Mouse (Mus musculus): ENCODE data around the gene Pih1d1. TPM values are rescaled to one million over a fixed set of nuclear protein-coding genes. Genes with fewer than 3 reads are reported as not detected.

Pih1d1 gene
- polyA plus RNA-seq, 1 experiment from 2014 or later: 51.7 TPM

DNA sequence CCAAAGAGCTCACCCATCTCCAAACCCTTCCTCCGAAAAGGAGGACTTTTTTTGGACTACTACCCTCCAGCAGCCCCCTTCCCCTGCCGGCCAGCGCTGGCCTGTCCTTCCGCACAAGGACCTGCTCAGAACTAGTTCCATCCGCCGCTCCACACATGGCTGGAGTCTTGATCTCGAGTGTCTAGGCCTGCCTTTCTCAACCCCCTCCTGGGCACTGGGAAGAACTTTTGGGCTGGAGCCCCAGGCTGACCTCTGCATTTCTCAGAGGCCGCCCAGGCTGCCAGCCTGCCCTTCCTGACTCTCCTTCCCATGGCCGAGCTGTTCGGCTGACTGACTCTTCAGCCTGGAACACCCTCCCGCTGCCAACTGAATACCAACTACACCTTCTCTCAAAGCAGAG lies 28.5 kb downstream of the Pih1d1 start:
- H3K4me3 ChIP-seq (replicated peaks): peak overlapping the region; percentile 42
- no peak for ATAC-seq (ENCODE audit: low read depth)
- 18% methylated on average over 11 of the region's 11 CpGs for WGBS (ENCODE audit: insufficient replicate concordance)

DNA sequence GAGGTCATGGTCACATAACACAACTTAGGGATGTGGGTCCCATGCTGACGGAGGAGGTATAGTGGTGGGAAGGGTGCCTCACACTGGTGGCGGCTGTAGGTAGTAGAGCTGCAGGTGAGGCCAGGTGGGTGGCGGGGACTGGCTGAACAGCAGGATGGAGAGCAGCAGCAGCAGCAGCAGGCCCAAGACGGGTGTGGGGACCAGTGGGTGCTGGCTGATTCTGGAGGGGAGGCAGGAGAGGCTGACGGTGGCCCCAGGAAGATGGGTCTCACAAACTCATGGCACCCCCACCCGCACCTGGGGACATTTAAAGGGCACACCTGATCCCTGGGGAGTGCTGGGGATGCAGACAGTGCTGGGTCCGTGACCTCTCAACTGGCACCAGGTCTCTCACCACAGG lies 29.6 kb downstream of the Pih1d1 start:
- H3K27me3 ChIP-seq: peaks cover 98% of the 10 kb centered on the region
- H3K9ac ChIP-seq: no peak overlapping the region
- ATAC-seq (ENCODE audit: low read depth): no peak
- DNase-seq: no peak
- 54% methylated on average over 7 of the region's 7 CpGs for WGBS (ENCODE audit: insufficient replicate concordance)
- H3K27ac ChIP-seq: no peak overlapping the region
- H3K36me3 ChIP-seq: no peaks in the 10 kb centered on the region
- peaks cover 17% of the 10 kb centered on the region for H3K4me1 ChIP-seq (replicated peaks)
- H3K4me3 ChIP-seq (replicated peaks): no peak overlapping the region
- H3K9me3 ChIP-seq (replicated peaks): no peaks in the 10 kb centered on the region
- H3K4me2 ChIP-seq: no peak overlapping the region

More for the DNA sequence above, 28.5 kb downstream of the Pih1d1 start:
- DNase-seq: no peak
- Histone ChIP-seq H3K36me3 (no peaks in the 10 kb centered on the region), H3K4me1 (replicated peaks) (peaks cover 17% of the 10 kb centered on the region), H3K27me3 (peaks cover 99% of the 10 kb centered on the region), H3K9me3 (replicated peaks) (no peaks in the 10 kb centered on the region), H3K27ac (no peak overlapping the region), H3K4me2 (peak overlapping the region; percentile 64), H3K9ac (no peak overlapping the region)

DNA sequence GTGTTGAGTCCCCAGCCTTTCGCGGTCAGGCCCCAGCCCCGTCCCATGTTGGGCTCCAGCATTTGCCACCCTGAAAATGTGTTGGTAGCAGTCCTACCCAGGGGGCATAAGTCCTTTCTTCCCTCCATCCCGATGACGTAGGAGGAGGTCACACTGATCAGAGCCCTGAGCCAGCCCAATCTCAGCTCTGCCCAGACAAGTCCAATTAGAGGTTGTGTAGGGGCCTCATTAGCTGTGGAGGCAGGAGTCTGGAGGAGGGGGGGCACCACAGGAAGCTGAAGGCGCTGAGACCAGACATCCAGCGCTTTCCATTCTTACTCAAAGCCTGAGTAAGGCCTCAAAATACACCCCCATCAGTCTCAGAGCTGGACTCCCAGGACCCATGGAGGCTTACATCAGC lies 31.8 kb downstream of the Pih1d1 start:
- H3K27ac ChIP-seq: no peak overlapping the region
- H3K4me2 ChIP-seq: no peak overlapping the region
- peaks cover 17% of the 10 kb centered on the region for H3K4me1 ChIP-seq (replicated peaks)
- whole genome bisulfite sequencing (ENCODE audit: insufficient replicate concordance): 54% methylated on average over 7 of the region's 7 CpGs
- no peaks in the 10 kb centered on the region for H3K36me3 ChIP-seq
- no peak overlapping the region for H3K9ac ChIP-seq
- ATAC-seq (ENCODE audit: low read depth) (no peak), DNase-seq (no peak)
- peaks cover 98% of the 10 kb centered on the region for H3K27me3 ChIP-seq
- no peaks in the 10 kb centered on the region for H3K9me3 ChIP-seq (replicated peaks)
- no peak overlapping the region for H3K4me3 ChIP-seq (replicated peaks)

DNA sequence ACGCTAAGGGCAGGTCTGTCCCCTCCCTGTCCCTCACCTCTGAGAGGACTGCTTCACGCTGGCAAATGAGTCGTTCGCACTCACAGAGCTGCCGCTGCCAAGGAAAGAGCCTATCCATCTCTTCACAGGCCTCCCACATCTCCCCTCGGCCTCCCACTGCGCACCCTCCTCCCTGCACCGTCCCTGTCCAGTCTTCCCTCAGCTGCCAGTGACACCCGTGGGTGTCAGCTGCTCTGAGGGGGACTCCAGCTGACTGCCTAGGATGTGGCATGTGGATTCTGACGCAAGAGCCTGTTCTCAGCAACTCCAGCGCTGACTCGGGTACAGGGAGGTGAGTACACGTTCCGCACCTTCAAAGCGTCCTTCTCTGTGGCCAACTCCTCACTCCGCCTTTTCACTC lies 35.5 kb downstream of the Pih1d1 start:
- Histone ChIP-seq H3K27me3 (peaks cover 93% of the 10 kb centered on the region), H3K9me3 (replicated peaks) (no peaks in the 10 kb centered on the region), H3K4me3 (replicated peaks) (no peak overlapping the region), H3K27ac (no peak overlapping the region), H3K4me1 (replicated peaks) (no peaks in the 10 kb centered on the region), H3K9ac (no peak overlapping the region), H3K36me3 (no peaks in the 10 kb centered on the region), H3K4me2 (no peak overlapping the region)
- 42% methylated on average over 16 of the region's 16 CpGs for WGBS (ENCODE audit: insufficient replicate concordance)
- no peak for ATAC-seq (ENCODE audit: low read depth)
- DNase-seq: no peak

DNA sequence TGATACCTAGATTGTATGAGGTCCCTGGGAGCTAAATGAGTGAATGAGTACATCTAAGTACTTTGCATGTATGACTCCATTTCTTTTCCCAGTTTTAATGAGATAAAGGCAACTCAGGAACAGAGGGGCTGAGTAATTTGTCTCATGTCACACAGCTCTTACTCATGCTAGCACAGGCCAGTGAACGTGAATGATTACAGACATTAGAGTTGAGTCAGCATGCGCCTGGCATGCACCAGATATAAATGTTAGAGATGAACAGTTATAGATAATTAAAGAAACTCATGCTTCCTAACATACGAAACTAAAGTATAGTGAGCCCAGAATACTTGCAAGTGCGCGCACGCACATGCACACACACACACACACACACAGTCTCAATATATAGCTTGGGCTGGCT lies 36.1 kb downstream of the Pih1d1 start:
- Histone ChIP-seq H3K4me1 (replicated peaks) (no peaks in the 10 kb centered on the region), H3K36me3 (no peaks in the 10 kb centered on the region), H3K4me3 (replicated peaks) (no peak overlapping the region), H3K27me3 (peaks cover 87% of the 10 kb centered on the region), H3K27ac (no peak overlapping the region), H3K4me2 (no peak overlapping the region), H3K9ac (no peak overlapping the region), H3K9me3 (replicated peaks) (no peaks in the 10 kb centered on the region)
- no peak for DNase-seq
- WGBS (ENCODE audit: insufficient replicate concordance): 68% methylated on average over 6 of the region's 6 CpGs
- no peak for ATAC-seq (ENCODE audit: low read depth)

DNA sequence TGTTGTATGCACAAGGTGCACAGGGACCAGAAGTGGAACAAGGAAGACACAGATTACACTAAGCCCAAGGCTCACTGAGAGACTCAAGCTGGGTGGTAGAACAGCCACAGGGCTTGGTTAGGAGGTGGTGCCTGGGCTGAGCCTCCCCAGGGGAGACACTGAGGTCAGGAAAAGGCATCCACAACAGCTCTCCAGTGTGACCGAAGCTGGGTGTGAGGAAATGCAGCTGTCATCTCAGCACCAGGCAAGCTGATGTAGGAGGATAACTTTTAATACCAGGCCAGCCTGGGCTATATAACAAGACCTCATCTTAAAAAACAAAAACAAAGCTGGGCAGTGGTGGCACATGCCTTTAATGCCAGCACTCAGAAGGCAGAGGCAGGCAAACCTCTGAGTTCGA lies 37.1 kb downstream of the Pih1d1 start:
- H3K4me3 ChIP-seq (replicated peaks): no peak overlapping the region
- H3K4me1 ChIP-seq (replicated peaks): no peaks in the 10 kb centered on the region
- DNase-seq (no peak), ATAC-seq (ENCODE audit: low read depth) (no peak)
- H3K4me2 ChIP-seq: no peak overlapping the region
- H3K27me3 ChIP-seq: peaks cover 84% of the 10 kb centered on the region
- H3K36me3 ChIP-seq: no peaks in the 10 kb centered on the region
- no peak overlapping the region for H3K27ac ChIP-seq
- 62% methylated on average over 2 of the region's 2 CpGs for WGBS (ENCODE audit: insufficient replicate concordance)
- no peak overlapping the region for H3K9ac ChIP-seq
- H3K9me3 ChIP-seq (replicated peaks): no peaks in the 10 kb centered on the region

DNA sequence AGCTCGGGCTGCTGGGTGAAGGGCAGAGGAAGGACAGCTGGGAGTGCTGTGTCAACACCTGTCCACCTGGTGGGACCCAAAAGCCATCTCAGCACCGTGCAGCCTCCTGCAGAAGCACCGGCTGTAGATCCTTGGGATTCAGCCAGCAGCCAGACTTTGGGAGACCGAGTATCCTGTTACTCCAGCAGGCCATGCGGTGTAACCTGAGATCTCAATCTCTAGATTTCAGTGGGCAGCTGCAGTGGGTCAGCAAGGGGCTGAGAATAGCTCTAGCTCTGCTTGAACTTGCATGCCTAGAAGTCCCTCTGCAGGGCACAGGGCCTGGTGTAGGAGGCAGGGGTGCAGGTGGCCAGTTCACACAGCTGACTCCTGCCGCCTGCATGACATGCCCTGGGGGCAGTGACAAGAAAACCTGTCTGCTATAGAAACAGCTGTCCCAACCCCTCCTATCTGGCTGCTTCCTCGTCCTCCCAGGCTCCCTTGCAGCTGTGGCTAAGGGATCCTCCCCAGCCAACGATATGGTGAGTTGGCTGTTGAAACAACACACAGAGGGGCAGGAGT lies 37.8 kb downstream of the Pih1d1 start:
- Histone ChIP-seq H3K4me2 (no peak overlapping the region), H3K4me1 (replicated peaks) (no peaks in the 10 kb centered on the region), H3K9me3 (replicated peaks) (no peaks in the 10 kb centered on the region), H3K27ac (no peak overlapping the region), H3K27me3 (peaks cover 81% of the 10 kb centered on the region), H3K4me3 (replicated peaks) (no peak overlapping the region), H3K9ac (no peak overlapping the region), H3K36me3 (no peaks in the 10 kb centered on the region)
- 19% methylated on average over 8 of the region's 8 CpGs for WGBS (ENCODE audit: insufficient replicate concordance)
- no peak for DNase-seq
- no peak for ATAC-seq (ENCODE audit: low read depth)

DNA sequence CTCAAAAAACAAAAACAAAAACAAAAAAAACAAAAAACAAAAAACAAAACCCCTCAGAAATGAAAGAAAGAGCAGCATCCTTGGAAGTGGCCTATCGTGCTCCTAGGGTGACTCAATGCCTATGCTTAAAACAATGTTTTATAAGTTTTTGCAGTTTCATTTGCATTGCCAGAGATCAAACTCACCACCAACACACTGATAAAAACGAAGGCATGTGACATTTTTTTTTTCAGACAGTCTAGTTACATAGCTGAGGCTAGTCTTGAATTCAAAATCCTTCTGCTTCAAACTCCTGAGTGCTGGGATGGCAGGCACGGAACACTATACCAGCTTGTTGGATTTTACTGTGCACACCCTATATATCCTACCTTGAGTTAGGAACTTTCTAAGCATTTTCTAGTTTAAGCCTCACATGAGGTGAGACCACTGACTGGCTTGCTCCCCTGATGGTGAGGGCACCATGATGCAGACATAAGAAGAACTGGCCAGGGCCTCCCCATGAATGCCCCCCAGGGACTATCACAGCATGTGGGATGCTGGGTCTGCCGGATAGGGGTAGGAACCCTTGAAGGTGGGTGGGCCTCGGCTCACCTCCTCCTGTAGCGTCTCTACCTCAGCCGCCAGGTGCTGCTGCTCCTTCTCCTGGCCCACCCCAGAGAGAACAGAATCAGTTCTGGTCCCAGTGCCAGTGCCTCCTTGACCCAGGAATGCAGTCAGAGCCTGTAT lies 38.6 kb downstream of the Pih1d1 start:
- no peak overlapping the region for H3K4me3 ChIP-seq (replicated peaks)
- no peak overlapping the region for H3K9ac ChIP-seq
- WGBS (ENCODE audit: insufficient replicate concordance): 70% methylated on average over 7 of the region's 7 CpGs
- ATAC-seq (ENCODE audit: low read depth): no peak
- H3K27ac ChIP-seq: no peak overlapping the region
- no peaks in the 10 kb centered on the region for H3K36me3 ChIP-seq
- no peak for DNase-seq
- H3K9me3 ChIP-seq (replicated peaks): no peaks in the 10 kb centered on the region
- peaks cover 82% of the 10 kb centered on the region for H3K27me3 ChIP-seq
- H3K4me2 ChIP-seq: no peak overlapping the region
- no peaks in the 10 kb centered on the region for H3K4me1 ChIP-seq (replicated peaks)

DNA sequence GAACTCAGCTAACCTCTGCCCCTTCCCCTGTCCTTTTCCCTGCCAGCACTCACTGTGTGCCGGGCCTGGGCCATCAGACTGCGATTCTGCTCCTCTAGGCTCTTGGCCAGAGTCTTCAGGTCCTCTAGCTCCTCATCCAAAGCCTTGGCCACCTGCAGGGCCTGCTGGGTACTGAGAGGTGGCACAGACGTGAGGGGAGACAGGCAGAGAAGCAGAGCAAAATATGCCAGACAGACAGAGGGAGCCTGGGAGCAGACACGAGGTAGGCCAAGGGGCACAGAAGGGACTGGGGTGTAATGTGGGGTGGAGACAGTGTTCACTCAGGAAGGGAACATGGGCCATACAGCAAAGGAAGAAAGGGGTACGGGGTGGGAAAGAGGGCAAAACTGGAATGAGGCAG lies 39.3 kb downstream of the Pih1d1 start:
- Histone ChIP-seq H3K36me3 (no peaks in the 10 kb centered on the region), H3K27ac (no peak overlapping the region), H3K9ac (no peak overlapping the region), H3K4me3 (replicated peaks) (no peak overlapping the region), H3K4me1 (replicated peaks) (no peaks in the 10 kb centered on the region), H3K27me3 (peaks cover 78% of the 10 kb centered on the region), H3K9me3 (replicated peaks) (no peaks in the 10 kb centered on the region), H3K4me2 (no peak overlapping the region)
- DNase-seq (no peak), ATAC-seq (ENCODE audit: low read depth) (no peak)
- WGBS (ENCODE audit: insufficient replicate concordance): 49% methylated on average over 5 of the region's 5 CpGs

DNA sequence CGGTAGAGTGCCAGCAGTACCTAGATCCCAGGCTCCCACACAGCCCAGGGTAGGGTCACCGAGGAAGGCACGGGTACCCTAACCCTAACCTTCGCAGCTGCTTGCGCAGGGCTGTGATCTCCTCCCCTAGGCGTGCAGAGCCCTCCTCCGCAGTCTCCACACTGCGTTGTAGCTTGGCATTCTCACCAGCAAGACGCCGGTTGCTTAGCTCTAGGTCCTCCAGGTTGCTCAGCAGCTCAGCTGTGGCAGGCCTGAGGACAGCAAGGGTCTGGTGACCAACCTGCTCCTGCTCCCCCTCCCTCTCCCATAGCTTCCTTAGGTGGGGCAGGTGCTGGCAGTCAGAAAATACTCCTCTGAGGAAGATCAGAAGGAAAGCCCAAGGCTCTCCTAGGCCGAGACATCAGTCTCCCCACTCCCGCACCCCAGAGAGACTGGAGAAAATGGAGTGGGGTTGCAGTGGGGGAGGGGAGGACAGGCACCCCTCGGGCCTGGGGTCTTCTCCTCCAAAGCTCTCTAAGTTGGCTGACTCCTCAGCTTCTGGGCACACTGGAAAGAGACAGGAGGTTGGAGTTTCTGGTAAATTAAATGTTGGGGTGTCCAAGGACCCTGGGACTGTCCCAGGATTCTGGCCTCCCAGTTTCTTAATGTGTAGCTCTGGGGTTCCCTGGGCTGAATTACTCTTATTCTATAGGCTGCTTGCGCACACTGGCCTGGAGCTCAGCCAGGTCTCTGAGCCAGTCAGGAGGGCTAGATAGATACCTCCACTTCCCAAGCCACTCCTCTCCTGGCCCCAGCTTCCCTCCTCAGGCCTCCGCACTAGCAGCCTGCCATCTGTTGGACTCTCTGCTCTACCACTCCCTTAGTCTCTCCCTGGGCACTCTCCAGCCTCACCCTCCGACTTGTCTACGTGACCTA lies 40.0 kb downstream of the Pih1d1 start:
- DNase-seq (no peak), ATAC-seq (ENCODE audit: low read depth) (no peak)
- H3K4me2 ChIP-seq: no peak overlapping the region
- WGBS (ENCODE audit: insufficient replicate concordance): 59% methylated on average over 17 of the region's 17 CpGs
- H3K9ac ChIP-seq: no peak overlapping the region
- no peaks in the 10 kb centered on the region for H3K4me1 ChIP-seq (replicated peaks)
- no peaks in the 10 kb centered on the region for H3K36me3 ChIP-seq
- H3K27ac ChIP-seq: no peak overlapping the region
- no peak overlapping the region for H3K4me3 ChIP-seq (replicated peaks)
- no peaks in the 10 kb centered on the region for H3K9me3 ChIP-seq (replicated peaks)
- H3K27me3 ChIP-seq: peaks cover 78% of the 10 kb centered on the region

DNA sequence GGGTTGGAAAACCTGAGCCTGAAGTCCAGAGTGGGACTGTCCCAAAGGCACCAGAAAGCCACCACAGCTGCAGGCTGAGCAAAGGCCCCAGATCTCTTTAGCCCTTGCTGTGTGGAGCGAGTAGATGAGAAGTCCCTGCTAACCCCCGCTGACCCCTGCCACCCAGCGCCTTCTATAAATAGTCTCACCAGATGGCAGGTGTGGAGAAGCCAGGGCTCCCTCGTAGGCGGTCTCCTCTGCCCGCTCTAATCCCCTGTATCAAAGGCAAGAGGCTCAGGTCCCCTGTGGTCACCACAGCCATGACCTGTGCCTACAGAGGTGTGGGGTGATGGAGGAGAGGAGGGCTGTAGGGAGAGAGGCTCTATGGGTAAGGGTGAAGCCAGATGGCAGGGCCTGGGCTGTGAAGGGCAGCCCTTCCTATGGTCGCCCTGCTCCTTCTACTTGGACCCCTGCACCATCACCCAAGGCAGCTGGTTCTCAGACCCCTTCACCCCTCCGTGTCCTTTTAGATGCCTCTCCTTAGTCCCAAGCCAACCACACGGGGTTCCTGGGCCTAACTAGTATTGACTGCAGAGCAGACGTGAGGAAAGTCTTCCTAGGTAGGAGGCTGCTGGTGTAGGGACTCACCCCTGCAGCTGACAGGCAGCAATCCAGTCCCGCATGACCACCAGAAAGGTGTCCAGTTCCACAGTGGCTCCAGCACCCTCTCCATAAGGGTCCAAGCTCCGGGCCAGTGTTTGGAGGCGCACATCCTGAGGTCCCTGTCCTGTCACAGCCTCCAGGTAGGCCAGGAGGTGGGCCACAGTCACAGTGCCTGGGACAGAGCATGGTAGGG lies 41.5 kb downstream of the Pih1d1 start:
- no peak for DNase-seq
- H3K27me3 ChIP-seq: peaks cover 73% of the 10 kb centered on the region
- WGBS (ENCODE audit: insufficient replicate concordance): 53% methylated on average over 13 of the region's 13 CpGs
- H3K4me3 ChIP-seq (replicated peaks): no peak overlapping the region
- no peak overlapping the region for H3K9ac ChIP-seq
- no peaks in the 10 kb centered on the region for H3K4me1 ChIP-seq (replicated peaks)
- H3K27ac ChIP-seq: no peak overlapping the region
- ATAC-seq (ENCODE audit: low read depth): no peak
- H3K36me3 ChIP-seq: no peaks in the 10 kb centered on the region
- no peaks in the 10 kb centered on the region for H3K9me3 ChIP-seq (replicated peaks)
- no peak overlapping the region for H3K4me2 ChIP-seq
